Mouse (Mus musculus): Measurements from ENCODE around the gene Rftn1. TPM values are rescaled to one million over a fixed set of nuclear protein-coding genes. Genes with fewer than 3 reads are reported as not detected.
A peak's percentile ranks its signal among the peaks of the same experiment; 100 is the strongest.

Rftn1 gene
- polyA plus RNA-seq, 1 experiment from 2014 or later = 12.8 TPM

- no peak overlapping the region for H3K4me2 ChIP-seq (ENCODE audit: low read length)
- H3K9ac ChIP-seq (replicated peaks; ENCODE audit: low read length) = no peak overlapping the region
- no peak overlapping the region for H3K4me3 ChIP-seq (replicated peaks; ENCODE audit: low read depth, low read length)
- H3K27me3 ChIP-seq (ENCODE audit: control insufficient read depth, insufficient read depth, low read length) = peaks cover 10% of the 10 kb centered on the region
- peaks cover 21% of the 10 kb centered on the region for H3K4me1 ChIP-seq (ENCODE audit: control insufficient read depth, insufficient read depth, low read length)
- no peak overlapping the region for H3K27ac ChIP-seq (replicated peaks; ENCODE audit: low read depth, low read length)
- 75% methylated on average over 4 of the region's 4 CpGs for WGBS
- no peak for DNase-seq
- no peaks in the 10 kb centered on the region for H3K36me3 ChIP-seq (ENCODE audit: control insufficient read depth, insufficient read depth, low read length)
- no peak for ATAC-seq (ENCODE audit: low FRiP score, low TSS enrichment)
- H3K9me3 ChIP-seq (ENCODE audit: control insufficient read depth, low read length) = no peaks in the 10 kb centered on the region
Measured at GRCm38 (mm10) chr17:50185083-50185482, 5.4 kb downstream of the Rftn1 start.

- no peaks in the 10 kb centered on the region for H3K36me3 ChIP-seq (ENCODE audit: control insufficient read depth, insufficient read depth, low read length)
- H3K9me3 ChIP-seq (ENCODE audit: control insufficient read depth, low read length) = no peaks in the 10 kb centered on the region
- DNase-seq = peak; percentile 51
- H3K27me3 ChIP-seq (ENCODE audit: control insufficient read depth, insufficient read depth, low read length) = peaks cover 3% of the 10 kb centered on the region
- 39% methylated on average over 12 of the region's 12 CpGs for WGBS
- H3K9ac ChIP-seq (replicated peaks; ENCODE audit: low read length) = no peak overlapping the region
- peaks cover 14% of the 10 kb centered on the region for H3K4me1 ChIP-seq (ENCODE audit: control insufficient read depth, insufficient read depth, low read length)
- H3K4me3 ChIP-seq (replicated peaks; ENCODE audit: low read depth, low read length) = no peak overlapping the region
- H3K4me2 ChIP-seq (ENCODE audit: low read length) = no peak overlapping the region
- peak; percentile 34; the same call in 1 of the 2 replicates for ATAC-seq (ENCODE audit: low FRiP score, low TSS enrichment)
- peak overlapping the region; percentile 58 for H3K27ac ChIP-seq (replicated peaks; ENCODE audit: low read depth, low read length)
Measured at GRCm38 (mm10) chr17:50184217-50185038, 6.0 kb downstream of the Rftn1 start.

GRCm38 (mm10) chr17:50183300-50183699, 7.2 kb downstream of the Rftn1 start:
- ATAC-seq (ENCODE audit: low FRiP score, low TSS enrichment) (no peak), DNase-seq (no peak)
- 49% methylated on average over 4 of the region's 4 CpGs for WGBS
- Histone ChIP-seq H3K9ac (replicated peaks; ENCODE audit: low read length) (no peak overlapping the region), H3K36me3 (ENCODE audit: control insufficient read depth, insufficient read depth, low read length) (no peaks in the 10 kb centered on the region), H3K27me3 (ENCODE audit: control insufficient read depth, insufficient read depth, low read length) (no peaks in the 10 kb centered on the region), H3K9me3 (ENCODE audit: control insufficient read depth, low read length) (no peaks in the 10 kb centered on the region), H3K4me3 (replicated peaks; ENCODE audit: low read depth, low read length) (no peak overlapping the region), H3K4me2 (ENCODE audit: low read length) (no peak overlapping the region), H3K4me1 (ENCODE audit: control insufficient read depth, insufficient read depth, low read length) (peaks cover 13% of the 10 kb centered on the region), H3K27ac (replicated peaks; ENCODE audit: low read depth, low read length) (no peak overlapping the region)

- 71% methylated on average over 3 of the region's 3 CpGs for WGBS
- Histone ChIP-seq H3K4me3 (replicated peaks; ENCODE audit: low read depth, low read length) (no peak overlapping the region), H3K27me3 (ENCODE audit: control insufficient read depth, insufficient read depth, low read length) (no peaks in the 10 kb centered on the region), H3K4me2 (ENCODE audit: low read length) (no peak overlapping the region), H3K9me3 (ENCODE audit: control insufficient read depth, low read length) (no peaks in the 10 kb centered on the region), H3K9ac (replicated peaks; ENCODE audit: low read length) (no peak overlapping the region), H3K4me1 (ENCODE audit: control insufficient read depth, insufficient read depth, low read length) (peaks cover 13% of the 10 kb centered on the region), H3K27ac (replicated peaks; ENCODE audit: low read depth, low read length) (no peak overlapping the region), H3K36me3 (ENCODE audit: control insufficient read depth, insufficient read depth, low read length) (no peaks in the 10 kb centered on the region)
- ATAC-seq (ENCODE audit: low FRiP score, low TSS enrichment) = no peak
- no peak for DNase-seq
Measured at GRCm38 (mm10) chr17:50182542-50182951, 7.9 kb downstream of the Rftn1 start.

GRCm38 (mm10) chr17:50180899-50181570, 9.4 kb downstream of the Rftn1 start:
- no peak overlapping the region for H3K9ac ChIP-seq (replicated peaks; ENCODE audit: low read length)
- no peak overlapping the region for H3K4me3 ChIP-seq (replicated peaks; ENCODE audit: low read depth, low read length)
- H3K4me2 ChIP-seq (ENCODE audit: low read length) = no peak overlapping the region
- no peak for ATAC-seq (ENCODE audit: low FRiP score, low TSS enrichment)
- H3K9me3 ChIP-seq (ENCODE audit: control insufficient read depth, low read length) = no peaks in the 10 kb centered on the region
- H3K27ac ChIP-seq (replicated peaks; ENCODE audit: low read depth, low read length) = no peak overlapping the region
- DNase-seq = no peak
- peaks cover 13% of the 10 kb centered on the region for H3K4me1 ChIP-seq (ENCODE audit: control insufficient read depth, insufficient read depth, low read length)
- 90% methylated on average over 4 of the region's 4 CpGs for WGBS
- no peaks in the 10 kb centered on the region for H3K27me3 ChIP-seq (ENCODE audit: control insufficient read depth, insufficient read depth, low read length)
- H3K36me3 ChIP-seq (ENCODE audit: control insufficient read depth, insufficient read depth, low read length) = no peaks in the 10 kb centered on the region

GRCm38 (mm10) chr17:50173776-50174175, 16.7 kb downstream of the Rftn1 start:
- WGBS = 94% methylated on average over 3 of the region's 3 CpGs

GRCm38 (mm10) chr17:50173368-50173767, 17.1 kb downstream of the Rftn1 start:
- no peak overlapping the region for H3K9ac ChIP-seq (replicated peaks; ENCODE audit: low read length)
- no peak overlapping the region for H3K4me3 ChIP-seq (replicated peaks; ENCODE audit: low read depth, low read length)
- H3K4me2 ChIP-seq (ENCODE audit: low read length) = no peak overlapping the region
- H3K27ac ChIP-seq (replicated peaks; ENCODE audit: low read depth, low read length) = no peak overlapping the region
- no peaks in the 10 kb centered on the region for H3K9me3 ChIP-seq (ENCODE audit: control insufficient read depth, low read length)
- ATAC-seq (ENCODE audit: low FRiP score, low TSS enrichment) = no peak
- H3K27me3 ChIP-seq (ENCODE audit: control insufficient read depth, insufficient read depth, low read length) = no peaks in the 10 kb centered on the region
- no peaks in the 10 kb centered on the region for H3K36me3 ChIP-seq (ENCODE audit: control insufficient read depth, insufficient read depth, low read length)
- WGBS = 92% methylated on average over 5 of the region's 5 CpGs
- no peak for DNase-seq
- H3K4me1 ChIP-seq (ENCODE audit: control insufficient read depth, insufficient read depth, low read length) = no peaks in the 10 kb centered on the region

More at GRCm38 (mm10) chr17:50173776-50174175, 16.7 kb downstream of the Rftn1 start:
- Histone ChIP-seq H3K27me3 (ENCODE audit: control insufficient read depth, insufficient read depth, low read length) (no peaks in the 10 kb centered on the region), H3K4me2 (ENCODE audit: low read length) (no peak overlapping the region), H3K36me3 (ENCODE audit: control insufficient read depth, insufficient read depth, low read length) (no peaks in the 10 kb centered on the region), H3K27ac (replicated peaks; ENCODE audit: low read depth, low read length) (no peak overlapping the region), H3K4me1 (ENCODE audit: control insufficient read depth, insufficient read depth, low read length) (no peaks in the 10 kb centered on the region), H3K9me3 (ENCODE audit: control insufficient read depth, low read length) (no peaks in the 10 kb centered on the region), H3K9ac (replicated peaks; ENCODE audit: low read length) (no peak overlapping the region), H3K4me3 (replicated peaks; ENCODE audit: low read depth, low read length) (no peak overlapping the region)
- DNase-seq = no peak
- ATAC-seq (ENCODE audit: low FRiP score, low TSS enrichment) = no peak

- Histone ChIP-seq H3K27me3 (ENCODE audit: control insufficient read depth, insufficient read depth, low read length) (no peaks in the 10 kb centered on the region), H3K9me3 (ENCODE audit: control insufficient read depth, low read length) (no peaks in the 10 kb centered on the region), H3K4me3 (replicated peaks; ENCODE audit: low read depth, low read length) (no peak overlapping the region), H3K36me3 (ENCODE audit: control insufficient read depth, insufficient read depth, low read length) (no peaks in the 10 kb centered on the region), H3K9ac (replicated peaks; ENCODE audit: low read length) (no peak overlapping the region), H3K4me1 (ENCODE audit: control insufficient read depth, insufficient read depth, low read length) (no peaks in the 10 kb centered on the region), H3K27ac (replicated peaks; ENCODE audit: low read depth, low read length) (no peak overlapping the region), H3K4me2 (ENCODE audit: low read length) (no peak overlapping the region)
- no peak for ATAC-seq (ENCODE audit: low FRiP score, low TSS enrichment)
- WGBS = 96% methylated on average over 6 of the region's 6 CpGs
- no peak for DNase-seq
Measured at GRCm38 (mm10) chr17:50172795-50173194, 17.7 kb downstream of the Rftn1 start.
